Mouse (Mus musculus): Measurements from ENCODE around the gene Bdh1. TPM values are rescaled to one million over a fixed set of nuclear protein-coding genes. Genes with fewer than 3 reads are reported as not detected.
"Not testable (repeated sequence)": the region's sequence is repeated elsewhere in the genome, so short reads cannot be mapped to it uniquely, and the experiment has no call there.

Gene Bdh1
- polyA plus RNA-seq, 3 experiments from 2014 or later: 19.1 to 22.4 (median 20.8) TPM

GRCm38 (mm10) chr16:31465630-31466029 is 43.5 kb downstream of the Bdh1 start:
- no peak for ATAC-seq

GRCm38 (mm10) chr16:31466106-31466505 is 44.0 kb downstream of the Bdh1 start:
- no peak for ATAC-seq

GRCm38 (mm10) chr16:31470819-31471218 is 48.7 kb downstream of the Bdh1 start:
- ATAC-seq: not testable (repeated sequence)

- no peak for ATAC-seq
Measured at GRCm38 (mm10) chr16:31471994-31472393, 49.9 kb downstream of the Bdh1 start.

- no peak for ATAC-seq
Measured at GRCm38 (mm10) chr16:31473226-31473625, 51.1 kb downstream of the Bdh1 start.

GRCm38 (mm10) chr16:31475123-31475968 is 53.3 kb downstream of the Bdh1 start:
- ATAC-seq: no peak

GRCm38 (mm10) chr16:31476872-31477603 is 55.0 kb downstream of the Bdh1 start:
- ATAC-seq: no peak

GRCm38 (mm10) chr16:31485336-31485735 is 63.3 kb downstream of the Bdh1 start:
- ATAC-seq: no peak

GRCm38 (mm10) chr16:31487266-31487665 is 65.2 kb downstream of the Bdh1 start:
- ATAC-seq: no peak

GRCm38 (mm10) chr16:31489096-31489495 is 67.0 kb downstream of the Bdh1 start:
- ATAC-seq: no peak

- no peak for ATAC-seq
Measured at GRCm38 (mm10) chr16:31490967-31491366, 68.9 kb downstream of the Bdh1 start.

- ATAC-seq: no peak
Measured at GRCm38 (mm10) chr16:31492921-31493549, 71.0 kb downstream of the Bdh1 start.

GRCm38 (mm10) chr16:31493550-31493965 is 71.5 kb downstream of the Bdh1 start:
- ATAC-seq: no peak

GRCm38 (mm10) chr16:31493991-31494390 is 71.9 kb downstream of the Bdh1 start:
- ATAC-seq: no peak

- ATAC-seq: no peak
Measured at GRCm38 (mm10) chr16:31495356-31495755, 73.3 kb downstream of the Bdh1 start.

- ATAC-seq: no peak
Measured at GRCm38 (mm10) chr16:31495769-31496168, 73.7 kb downstream of the Bdh1 start.

- ATAC-seq: no peak
Measured at GRCm38 (mm10) chr16:31498336-31498735, 76.3 kb downstream of the Bdh1 start.

GRCm38 (mm10) chr16:31499021-31499420 is 76.9 kb downstream of the Bdh1 start:
- ATAC-seq: no peak

GRCm38 (mm10) chr16:31499681-31500310 is 77.7 kb downstream of the Bdh1 start:
- no peak for ATAC-seq

GRCm38 (mm10) chr16:31500532-31500931 is 78.5 kb downstream of the Bdh1 start:
- ATAC-seq: no peak

GRCm38 (mm10) chr16:31500969-31501750 is 79.1 kb downstream of the Bdh1 start:
- ATAC-seq: no peak
